Mouse (Mus musculus): ENCODE results near the gene Rad54l2.
A peak's percentile ranks its signal among the peaks of the same experiment; 100 is the strongest.

Rad54l2 gene

DNA sequence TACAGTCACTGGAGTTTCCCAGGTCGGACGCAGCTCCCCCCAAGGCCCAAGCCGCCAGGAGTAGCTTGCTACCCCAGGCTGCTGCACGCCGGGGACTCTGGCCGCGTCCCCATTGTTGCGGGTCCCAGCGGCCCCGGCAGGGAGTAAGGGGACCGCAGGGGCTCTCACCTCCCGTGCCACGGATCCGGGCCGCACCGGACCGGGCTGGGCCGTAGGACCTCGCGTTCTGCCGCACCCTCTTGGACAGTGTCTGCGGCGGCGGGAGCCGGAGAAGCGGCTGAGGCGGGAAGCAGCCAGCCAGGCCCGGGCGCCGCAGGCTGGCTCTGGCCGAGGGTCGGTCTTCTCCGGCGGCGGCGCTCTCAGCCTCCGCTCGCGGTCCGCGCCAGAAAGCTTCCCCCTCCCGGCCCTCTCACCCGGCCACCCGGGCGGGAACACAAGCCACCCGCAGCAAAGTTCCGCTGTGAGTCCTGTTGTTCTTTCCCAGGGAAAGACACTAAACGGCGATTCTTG is at the start of gene Rad54l2:
Gene Rad54l2 (minus strand): TSS at position 383 of the 510 bp plus-strand sequence.
- DNase-seq: peak; percentile 92

DNA sequence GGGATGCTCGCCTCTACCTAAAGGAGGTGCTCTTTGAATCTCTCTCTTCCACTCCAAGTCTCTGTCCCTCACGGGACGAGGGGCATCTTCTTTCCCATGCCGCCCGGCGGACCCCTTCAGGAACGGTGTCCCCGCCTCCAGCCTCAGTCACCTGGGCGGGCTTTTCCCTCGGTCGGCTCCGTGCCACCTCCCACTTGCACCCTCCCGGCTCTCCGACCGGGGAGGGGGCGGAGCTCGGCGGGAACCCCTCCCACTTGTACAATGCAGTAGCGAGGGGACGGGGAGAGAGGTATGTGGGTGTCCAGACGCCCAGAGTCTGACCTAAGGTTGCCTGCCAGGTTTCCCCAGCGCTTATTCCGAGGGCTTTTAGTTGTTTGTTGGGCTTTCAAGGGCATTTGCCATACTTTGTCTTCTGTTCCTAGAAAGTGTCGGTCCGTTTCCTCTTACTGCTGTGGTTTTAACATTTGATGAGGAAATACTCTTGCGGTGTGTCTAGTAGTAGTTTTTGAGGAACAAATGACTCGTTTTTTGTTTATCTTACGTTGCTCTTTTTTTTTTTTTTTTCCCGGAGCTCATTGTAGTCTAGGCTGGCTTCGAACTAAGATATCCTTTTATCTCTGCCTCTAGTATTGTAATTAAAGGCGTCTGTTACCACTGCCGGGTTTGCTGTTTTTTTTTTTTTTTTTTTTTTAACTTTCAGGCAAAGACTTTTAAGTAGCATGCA is 33.5 kb upstream of the Rad54l2 start:
- DNase-seq: peak; percentile 91

DNA sequence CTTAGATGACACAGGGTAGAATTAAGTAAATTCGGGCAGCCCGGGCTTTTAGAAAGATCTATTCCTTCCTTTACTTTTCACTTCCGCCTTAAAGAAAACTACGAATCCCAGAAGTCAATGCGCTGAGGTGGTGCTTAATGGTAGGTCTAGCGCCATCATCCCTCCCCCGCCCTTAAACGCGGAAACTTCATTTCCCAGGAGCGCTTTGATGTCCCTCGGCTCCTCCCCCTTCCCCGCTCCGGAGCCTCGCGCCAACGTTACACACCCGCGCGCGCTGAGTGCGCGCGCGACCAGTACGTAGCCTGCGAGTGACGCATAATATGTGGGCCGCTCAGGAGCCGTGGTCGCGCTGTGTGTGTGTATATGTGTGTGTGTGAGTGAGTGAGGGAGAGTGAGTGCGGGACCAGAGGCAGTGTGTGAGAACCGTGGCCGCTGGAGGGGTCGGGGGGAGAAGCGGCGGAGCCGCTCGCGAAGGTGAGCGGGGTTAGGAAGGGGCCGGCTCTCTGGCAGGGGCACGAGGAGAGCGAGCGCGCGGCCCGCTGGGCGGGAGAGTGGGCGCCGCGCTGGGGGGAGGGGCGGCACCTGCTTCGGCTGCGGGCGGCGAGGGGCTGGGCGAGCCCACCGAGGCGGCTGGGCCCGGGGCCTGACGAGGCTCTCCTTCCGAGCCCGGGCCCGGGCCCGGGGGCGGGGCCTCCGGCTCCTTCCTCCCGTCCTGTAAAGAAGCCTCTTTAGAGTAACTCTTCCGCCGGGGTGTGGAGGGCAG is 32.8 kb upstream of the Rad54l2 start, which contains the start of gene Dcaf1:
Gene Dcaf1 (plus strand): TSS at position 257 of the 763 bp plus-strand sequence.
- DNase-seq: peak; percentile 94

DNA sequence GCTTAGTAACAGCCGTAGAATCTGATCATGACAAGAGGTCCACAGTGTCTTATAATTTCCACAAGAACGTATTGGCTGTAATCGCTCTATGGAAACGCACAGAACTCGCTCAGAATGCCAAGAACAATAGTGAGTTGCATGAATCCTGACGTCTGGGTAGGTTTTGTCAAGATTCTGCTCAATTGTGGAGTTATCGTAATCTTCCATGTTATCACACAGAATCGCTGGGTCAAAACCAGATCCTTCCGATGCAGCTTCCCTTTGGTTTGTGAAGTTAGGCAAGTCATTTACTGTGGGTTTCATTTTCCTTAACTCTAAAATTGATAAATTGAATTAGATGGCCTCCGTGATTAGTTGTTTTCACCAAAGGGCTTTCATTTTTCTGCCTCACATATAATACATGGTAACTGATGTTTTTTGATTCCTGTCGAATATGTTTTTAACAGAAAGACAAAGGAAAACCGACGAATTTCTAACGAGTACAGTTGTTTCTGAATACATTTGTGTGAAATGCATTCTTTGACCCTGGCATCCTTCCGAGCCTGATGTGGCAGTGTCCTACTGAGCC is 32.1 kb upstream of the Rad54l2 start:
- DNase-seq: peak; percentile 8

DNA sequence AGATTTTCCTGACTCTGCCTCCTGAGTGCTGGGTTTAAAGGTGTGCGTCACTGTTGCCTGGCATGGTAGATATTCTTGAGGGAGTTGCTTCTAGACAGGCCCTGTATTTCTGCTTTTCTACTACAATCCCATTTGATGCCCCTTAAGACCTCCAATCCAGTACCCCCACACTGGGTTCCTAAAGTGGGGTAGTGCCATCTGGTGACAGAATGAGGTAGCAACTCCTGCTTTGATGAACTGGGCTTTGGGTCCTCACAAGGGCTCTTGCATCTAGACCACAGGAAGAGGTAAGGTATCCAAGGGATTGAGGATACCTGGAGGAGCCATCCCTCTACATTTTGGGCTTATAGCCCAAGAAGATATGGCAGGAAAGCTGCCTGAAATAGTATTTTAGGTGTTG is 30.2 kb upstream of the Rad54l2 start:
- peak; percentile 54 for DNase-seq

DNA sequence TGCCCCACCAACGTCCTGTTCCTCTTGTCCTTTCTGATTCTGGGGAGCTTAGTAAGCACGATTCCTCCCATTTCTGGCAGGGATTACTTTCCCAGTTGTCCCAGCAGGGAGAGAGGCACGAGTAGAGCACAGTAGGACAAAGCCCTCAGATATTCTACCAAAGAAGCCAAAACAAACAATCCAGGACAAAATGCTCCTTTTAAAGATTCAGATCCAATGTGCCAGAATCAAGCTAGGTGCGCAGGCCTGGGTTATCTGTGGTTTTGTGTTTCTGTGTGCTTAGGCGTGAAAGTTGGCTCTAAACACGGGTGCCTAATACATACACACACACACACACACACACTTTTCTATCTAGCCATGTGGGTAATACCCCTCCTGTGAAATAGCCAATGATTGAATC is 29.2 kb upstream of the Rad54l2 start:
- DNase-seq: no peak

DNA sequence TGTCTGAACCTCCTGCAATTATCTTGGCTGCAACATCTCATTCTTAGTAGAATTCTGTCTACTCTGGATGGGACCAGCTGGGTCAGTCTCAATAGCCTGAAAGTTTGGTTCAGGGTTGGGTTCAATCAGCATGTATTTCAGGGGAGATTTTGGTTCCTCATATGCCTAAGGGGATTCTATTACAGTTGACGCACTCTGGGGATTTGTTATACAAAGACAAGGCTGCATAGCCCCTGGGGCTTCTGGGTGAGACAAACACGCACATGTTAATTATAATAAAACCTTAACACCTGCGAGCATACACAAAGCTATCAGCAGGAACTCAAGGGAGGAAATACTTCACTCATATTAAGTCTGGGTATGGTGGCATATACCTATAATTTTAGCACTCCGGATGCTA is 17.5 kb upstream of the Rad54l2 start:
- no peak for DNase-seq

DNA sequence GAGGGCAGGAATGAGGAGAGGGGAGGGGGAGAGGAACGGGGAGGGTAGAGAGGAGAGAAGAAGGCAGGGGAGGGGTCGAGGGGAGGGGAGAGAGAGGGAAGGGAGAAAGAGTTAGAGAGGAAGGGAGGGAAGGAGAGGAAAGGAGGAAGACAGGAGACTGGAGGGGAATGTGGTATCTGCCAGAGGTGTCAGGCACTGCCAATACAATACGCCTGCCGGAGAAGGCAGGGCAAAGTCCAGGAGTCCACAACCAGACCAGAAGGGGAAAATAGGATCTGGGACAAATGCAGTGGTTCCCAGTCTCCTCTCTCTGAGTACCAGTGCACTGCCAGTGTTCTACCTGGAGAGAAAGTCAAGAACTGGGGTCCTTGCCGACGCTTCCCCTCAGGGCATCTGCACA is 1.8 kb upstream of the Rad54l2 start:
- no peak for DNase-seq

DNA sequence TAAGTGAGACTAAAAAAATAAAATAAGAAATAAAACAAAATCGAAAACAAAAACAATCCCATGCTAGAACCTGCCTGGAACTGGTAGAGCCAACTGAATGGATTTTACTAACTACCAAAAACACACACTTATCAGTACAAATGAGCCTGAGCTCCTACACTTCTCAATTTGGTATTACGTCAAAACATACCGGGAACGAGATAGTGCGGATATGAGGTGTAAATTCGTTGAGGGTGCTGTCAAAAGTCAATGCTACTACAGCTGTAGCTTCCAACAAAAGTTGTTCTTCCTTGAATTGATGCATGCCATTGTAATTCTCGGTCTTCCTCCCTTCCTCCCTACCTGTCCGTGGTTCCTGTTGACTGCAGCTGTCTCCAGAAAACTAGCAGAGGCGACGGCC is 369 bp upstream of the Rad54l2 start:
- no peak for DNase-seq

DNA sequence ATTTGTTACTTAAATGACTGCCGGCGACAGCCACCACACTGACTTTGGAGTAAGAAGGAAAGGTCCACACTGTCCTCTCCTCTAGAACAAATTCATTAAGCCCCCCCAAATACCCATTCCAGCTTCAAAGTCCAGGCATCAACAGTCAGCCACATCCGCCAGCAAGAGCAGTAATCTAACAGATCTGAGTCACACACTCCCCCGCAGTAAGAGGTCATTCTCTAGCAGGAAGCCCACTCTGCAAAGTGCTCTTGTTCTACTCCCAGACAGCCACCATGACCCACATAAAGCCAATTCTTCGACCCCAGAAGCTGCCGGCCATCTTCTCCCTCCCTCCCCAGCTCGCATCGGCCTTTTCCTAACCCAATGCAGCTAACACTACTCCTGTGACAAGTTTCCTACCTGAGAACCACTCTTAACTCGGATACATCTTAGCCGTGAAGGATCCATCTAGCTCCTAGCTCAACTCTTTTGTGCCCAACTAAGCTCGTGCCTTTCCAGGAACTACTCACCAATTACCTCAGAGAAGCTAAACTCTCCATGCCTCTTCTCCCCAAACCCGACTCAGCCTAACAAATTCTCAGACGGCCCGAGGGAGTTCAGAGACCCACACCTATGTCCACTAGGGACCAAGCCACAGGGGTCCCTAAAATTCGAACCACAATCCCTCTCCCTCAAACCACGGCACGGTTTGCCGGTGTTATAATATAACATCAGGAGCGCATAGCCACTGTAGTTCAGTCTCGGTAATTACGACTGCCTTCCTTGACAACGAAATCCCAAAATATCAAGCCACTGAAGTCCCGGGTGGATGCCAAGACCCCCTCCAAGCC is 799 bp downstream of the Rad54l2 start:
- no peak for DNase-seq

DNA sequence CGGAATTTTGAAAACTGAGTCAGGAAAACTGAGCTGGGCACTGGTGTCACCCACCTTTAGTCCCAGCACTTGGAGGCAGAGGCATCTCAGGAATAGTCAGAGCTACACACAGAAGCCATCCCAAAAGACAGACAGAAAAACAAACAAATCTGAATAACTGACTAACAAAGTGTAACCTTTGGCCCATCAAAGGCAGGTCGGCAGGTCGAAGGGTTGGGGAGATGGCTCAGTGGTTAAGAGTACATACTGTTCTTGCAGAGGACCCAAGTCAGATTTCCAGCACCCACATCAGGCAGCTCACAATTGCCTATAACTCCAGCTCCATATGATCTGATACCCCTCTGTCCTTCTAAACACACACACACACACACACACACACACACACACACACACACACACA is 3.8 kb downstream of the Rad54l2 start:
- no peak for DNase-seq

DNA sequence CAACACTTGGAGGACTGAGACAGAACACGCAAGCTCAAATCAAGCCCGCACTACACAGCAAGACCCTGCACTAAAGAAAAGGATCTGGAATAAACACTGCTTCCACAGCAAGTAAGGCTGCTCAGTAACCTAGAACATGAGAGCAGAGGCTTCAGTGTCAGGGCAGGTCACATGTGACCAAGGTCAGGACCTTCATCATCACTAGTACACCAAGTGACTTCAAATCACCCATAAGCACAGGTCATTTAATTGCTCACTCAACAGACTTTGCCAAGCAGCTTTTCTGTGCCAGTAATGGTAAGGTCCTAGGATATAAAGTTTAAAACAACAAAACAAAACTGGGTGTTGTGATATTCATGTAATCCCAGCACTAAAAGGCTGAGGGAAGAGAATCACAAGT is 5.4 kb downstream of the Rad54l2 start:
- no peak for DNase-seq

DNA sequence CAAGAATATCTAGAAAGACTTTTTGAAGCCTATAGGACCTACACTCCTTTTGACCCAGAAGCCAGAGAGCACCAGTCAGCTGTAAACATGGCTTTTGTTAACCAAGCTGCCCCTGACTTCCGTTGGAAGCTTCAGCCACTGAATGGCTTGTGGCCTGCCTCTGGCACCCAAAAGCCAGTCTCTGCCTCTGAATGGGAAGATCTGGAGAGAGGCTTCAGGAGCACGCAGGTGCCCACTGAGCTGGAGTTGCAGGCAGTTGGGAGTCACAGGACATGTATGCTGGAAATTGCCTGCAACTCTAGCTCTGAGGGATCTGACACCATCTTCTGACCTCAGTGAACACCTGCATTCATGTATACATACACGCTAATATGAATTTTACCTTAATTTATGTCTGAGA is 8.9 kb downstream of the Rad54l2 start:
- no peak for DNase-seq

DNA sequence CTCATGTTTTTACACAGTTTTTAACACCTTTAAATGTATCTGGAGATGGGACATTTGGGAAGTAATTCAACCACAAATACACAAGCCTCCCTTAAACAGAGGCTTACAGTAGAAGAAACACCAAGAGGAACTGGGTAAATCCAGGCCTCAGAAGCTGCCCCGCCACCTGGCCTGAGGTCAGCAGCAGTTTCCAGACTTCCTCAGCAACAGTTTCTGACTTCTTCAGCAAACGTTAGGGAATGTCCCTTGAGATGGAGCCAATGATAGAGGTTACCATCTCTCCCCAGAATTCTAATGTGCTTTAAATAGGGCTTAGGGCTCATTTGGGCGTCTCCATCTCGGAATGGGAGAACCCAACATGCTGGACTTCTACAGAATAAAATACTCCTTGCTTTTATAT is 10.7 kb downstream of the Rad54l2 start:
- DNase-seq: no peak

DNA sequence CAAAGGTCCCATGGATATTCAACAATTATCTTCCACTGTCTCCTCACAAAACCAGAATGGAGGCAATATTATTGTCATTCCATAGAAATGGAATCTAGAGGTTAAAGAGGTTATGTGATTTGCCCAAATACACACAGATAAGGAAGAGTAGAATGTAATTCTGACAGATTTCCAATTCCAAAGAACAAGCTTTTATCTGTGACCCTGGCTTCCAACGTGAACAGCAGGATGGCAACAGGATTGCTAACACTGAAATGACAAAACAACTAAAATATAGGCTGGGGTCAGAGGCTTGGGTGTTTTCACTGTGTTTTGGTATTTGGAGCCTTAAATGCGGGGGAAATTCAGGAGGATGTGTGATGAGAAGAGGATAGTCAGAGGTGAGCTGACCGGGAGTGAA is 11.6 kb downstream of the Rad54l2 start:
- no peak for DNase-seq

DNA sequence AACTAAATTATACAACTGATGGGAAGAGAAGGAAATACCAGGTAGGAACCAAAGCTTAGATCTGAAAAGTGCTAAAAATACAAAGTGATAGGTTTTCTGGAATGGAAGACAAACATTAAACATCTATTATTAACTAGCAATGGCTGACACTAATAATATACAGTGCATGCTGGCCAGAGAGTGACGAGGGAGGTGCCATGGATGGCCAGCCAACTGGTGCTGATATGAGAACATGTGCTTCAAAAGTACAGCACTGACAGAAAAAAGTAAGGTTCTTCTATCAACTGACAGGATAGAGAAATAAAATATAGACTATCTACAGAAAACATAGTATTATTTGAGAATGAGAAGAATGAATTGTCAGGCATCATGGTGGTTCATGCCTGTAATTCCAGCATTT is 12.9 kb downstream of the Rad54l2 start:
- DNase-seq: no peak

DNA sequence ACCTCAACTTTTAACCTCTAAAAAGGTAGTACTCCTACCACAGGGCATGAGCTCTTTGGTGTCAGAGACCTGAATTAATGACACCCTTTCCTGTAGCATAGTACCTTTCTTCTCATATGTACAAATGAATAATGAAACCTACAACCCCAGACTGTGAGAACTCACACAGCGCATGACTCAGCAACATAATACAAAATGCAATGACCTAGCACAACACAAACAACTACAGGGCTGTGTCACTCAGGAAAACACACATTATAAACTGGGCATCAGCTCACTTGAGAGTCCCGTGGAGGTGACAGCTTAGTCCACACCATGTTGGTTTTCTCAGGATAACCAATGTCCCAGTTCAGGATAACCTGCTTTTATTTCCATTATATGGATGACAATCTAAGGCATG is 17.2 kb downstream of the Rad54l2 start:
- no peak for DNase-seq

DNA sequence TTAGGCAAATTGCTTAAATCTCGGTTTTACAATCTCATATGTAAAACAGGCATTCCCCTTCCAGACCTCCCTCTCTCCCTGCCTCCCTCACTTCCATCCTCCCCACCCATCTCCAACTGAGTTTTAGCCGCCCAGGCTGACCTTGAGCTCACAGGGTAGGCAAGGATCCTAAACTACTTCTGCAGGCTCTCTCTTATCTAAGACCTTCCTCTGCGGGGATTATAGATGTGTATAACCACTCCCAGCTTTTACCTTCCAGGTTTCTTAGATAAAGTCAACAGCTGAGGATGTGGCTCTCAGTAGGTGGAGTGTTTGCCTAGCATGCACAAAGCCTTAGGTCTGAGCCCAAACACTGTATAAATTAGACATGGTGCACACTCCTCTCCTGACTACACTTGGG is 18.8 kb downstream of the Rad54l2 start:
- no peak for DNase-seq

DNA sequence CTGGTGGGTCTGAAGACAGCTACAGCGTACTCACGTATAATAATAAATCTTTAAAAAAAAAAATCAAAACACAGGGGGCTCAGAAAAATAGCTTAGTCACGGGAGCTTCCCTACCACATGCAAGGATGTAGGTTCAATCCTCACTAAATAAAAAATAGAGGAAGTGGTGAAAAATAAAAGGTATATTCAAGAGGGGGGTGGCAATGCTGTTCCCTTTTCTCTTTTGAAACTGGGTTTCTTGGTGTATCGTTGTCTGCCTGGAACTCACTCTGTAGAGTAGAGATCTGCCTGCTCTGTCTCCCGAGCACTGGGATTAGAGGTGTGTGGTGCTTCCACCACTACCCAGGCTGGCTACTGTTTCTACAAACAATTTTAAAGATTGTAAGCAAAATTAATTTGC is 19.2 kb downstream of the Rad54l2 start:
- no peak for DNase-seq

DNA sequence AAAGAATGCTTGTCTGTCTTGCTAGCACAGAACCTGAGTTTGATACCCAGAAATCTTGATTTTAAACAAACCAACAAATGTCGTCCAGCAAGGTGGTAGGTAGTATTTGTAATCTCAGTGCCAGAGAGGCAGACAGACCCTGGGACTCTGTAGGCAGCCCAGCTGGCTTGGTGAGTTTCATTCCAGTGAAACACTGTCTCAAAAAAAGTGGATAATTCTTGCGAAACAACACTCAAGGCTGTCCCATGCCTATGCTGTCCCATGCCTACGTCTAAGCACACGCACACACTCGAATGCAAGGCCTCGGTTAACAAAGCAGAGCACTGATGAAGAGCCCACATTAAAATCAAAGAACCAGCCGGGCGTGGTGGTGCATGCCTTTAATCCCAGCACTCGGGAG is 32.6 kb downstream of the Rad54l2 start:
- no peak for DNase-seq

DNA sequence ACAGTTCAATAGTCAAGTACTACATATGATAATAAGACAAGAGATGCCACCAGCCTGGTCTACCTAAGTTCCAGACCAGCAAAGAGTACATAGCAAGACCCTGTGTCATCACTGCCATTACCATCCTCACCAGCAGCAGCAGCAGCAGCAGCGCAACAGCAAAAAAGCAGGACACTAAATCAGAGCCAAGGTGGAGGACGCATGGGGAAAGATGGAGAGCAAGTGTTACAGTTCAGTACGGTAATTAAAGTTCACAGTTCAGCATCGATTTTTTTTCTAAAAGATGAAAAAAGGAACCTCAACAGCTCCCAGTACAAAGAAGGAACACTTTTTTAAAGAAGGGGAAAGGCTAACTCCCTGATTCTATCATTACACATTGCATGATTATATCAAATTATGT is 33.2 kb downstream of the Rad54l2 start:
- no peak for DNase-seq

DNA sequence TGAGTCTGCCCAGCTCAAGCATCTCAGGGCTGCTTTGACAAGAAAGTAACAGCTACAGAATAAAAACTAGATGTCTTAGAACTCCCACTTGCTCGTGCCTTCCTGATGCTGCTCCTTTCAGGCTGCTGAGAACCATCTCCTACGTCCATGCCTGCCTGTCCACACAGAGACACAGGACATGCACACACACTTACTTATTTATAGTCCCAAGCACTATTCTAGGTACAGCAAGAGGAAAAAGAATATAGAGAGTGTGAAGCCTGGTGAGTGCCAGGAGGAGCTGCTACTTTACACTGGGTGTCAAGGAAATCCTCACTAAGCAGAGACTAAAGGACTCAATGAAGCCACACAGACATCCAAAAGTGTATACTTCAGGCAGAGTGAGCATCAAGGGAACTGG is 34.7 kb downstream of the Rad54l2 start:
- DNase-seq: no peak

DNA sequence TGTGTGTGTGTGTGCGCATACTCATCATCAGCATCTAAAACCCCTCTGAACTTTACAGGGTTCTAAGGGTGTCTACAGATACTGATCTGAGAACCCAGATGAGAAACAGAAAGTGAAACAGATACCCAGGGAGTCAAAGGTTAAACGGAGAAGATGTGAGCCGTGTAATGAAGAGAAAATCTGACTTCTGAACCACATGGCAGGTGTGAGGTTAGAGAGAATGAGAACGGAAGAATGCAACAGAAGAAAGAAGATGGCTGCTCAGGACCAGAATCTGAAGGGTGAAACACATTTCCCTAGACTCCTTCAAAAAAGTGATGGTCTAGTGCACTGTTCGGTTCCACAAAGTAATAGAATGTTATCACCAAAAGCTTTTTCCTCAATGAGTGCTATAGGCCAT is 36.9 kb downstream of the Rad54l2 start:
- no peak for DNase-seq
